Mouse (Mus musculus) activated CD4-positive, CD25-positive, alpha-beta regulatory T cell, adult 4 months (primary cell): ENCODE data around the gene Syne1. TPM values are rescaled to one million over a fixed set of nuclear protein-coding genes. Genes with fewer than 3 reads are reported as not detected.

ENCODE experiments used
- ATAC-seq: one replicate; pipeline ENCODE4 v1.8.0; 2017
- polyA plus RNA-seq, 2 experiments: library from polyadenylated mRNA; unstranded; fragments of 100-300 nt; shearing (Covaris generic); gene quantifications; one replicate each; pipeline ENCODE4 v1.2.1; 2017

The Syne1 gene
- polyA plus RNA-seq, 2 experiments from 2014 or later = 14.7 to 17.8 TPM

DNA sequence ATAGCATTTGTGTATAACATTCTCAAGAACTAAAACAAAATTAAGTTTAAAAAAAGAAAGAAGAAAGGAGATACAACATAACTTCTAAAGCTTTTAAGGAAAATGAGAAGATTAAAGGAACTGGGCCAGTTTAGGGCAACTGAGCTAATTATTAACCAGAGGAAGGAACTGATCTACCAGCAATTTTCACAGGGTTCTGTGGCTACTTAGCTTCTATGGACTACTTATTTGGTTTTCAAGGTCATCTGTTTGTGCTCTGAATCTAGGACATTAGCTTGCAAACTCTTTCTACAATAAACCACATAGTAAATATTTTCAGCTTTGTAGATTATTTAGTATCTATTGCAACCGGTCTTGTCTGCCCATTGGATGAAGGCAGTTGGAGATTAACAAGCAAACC, 420.8 kb downstream of the Syne1 start:
- no peak for ATAC-seq

DNA sequence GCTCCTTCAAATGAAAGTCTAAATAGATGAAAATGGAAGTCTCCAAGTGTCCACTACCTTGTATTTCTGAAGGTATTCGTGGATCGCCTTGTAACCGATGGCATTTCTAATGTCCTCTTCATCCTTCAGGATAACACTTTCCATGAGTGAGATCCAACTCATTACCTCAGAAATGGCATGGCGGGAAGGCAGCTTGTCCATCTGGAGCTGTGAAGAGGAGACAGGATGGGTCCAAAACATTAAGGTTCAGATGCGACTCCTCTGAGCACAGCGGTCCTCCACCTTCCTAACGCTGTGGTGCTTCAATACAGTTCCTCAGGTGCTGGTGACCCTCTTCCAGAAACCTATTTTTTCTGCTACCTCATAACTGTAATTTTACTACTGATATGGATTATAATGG, 426.5 kb downstream of the Syne1 start:
- no peak for ATAC-seq

DNA sequence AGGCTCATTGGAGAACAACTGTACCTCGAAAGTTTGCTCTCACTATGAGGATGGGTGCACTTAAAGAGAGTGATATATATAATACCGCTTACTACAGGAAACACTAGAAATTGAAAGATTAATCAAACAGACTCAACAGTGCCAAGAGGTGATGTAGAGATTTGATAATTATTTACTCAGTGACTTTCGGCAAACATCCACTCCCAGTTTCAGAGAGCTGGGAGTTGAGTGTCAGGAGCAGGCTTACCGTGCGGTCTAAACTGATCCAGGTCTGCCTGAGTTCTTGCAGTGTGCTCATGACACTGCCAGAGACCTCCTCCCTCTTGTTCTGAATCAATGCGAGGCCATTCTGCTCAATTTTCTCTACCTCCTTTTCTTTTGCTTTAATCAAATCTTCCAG, 434.6 kb downstream of the Syne1 start:
- ATAC-seq = no peak

DNA sequence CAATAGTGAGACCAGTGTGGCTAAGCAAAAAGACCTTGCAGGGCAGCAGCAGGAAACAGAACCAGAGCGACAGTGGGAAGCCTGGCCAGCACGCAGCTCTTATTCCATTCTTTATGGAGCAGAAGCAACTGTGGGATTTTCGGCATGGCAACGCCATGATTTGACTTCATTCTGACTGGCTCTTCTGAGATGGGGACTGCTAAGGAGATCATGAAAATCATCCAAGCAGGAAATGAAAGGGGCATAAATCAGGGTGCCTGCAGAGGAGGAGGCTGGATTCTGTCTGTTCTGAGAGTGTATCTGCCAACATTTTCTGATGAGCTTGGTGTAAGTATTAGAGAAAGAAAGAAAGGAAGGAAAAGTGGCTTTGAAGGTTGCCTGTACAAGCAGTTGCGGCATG, 435.1 kb downstream of the Syne1 start:
- ATAC-seq = no peak

DNA sequence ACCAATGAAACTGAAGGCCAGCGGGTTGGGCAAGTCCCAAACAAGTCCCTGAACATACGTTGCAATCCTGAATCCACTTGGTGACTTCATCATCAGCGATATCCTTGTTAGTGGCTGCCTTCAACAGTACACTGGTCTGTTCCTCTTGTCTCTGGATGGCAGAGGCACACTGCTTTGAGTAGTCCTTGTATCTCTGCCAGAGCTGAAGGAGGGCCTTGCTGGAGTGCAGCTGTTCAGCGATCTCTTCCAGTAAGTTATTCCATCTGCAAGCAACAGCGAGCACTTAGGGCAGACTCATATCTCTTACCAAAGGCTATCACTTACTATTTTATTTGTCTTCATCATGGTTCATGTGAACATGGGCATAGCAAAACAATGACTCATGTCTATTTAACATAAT, 440.5 kb downstream of the Syne1 start:
- ATAC-seq = no peak

DNA sequence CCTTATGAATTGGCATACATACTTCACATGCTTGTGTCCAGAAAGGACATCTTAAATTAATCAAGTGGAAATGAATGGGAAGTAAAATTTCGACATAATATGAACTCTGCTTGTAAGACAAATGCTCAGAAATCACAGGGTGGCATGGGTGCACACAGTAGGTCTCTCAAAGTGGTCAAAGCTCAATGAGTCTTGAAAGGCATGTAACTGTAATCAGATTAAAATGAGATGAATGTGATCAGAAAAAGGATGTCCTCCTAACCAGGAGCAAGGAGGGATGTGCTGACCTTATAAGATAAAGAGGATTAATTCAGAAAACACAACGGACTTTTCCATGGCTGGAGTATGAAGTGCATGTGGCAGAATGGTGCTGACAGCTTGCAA, 453.5 kb downstream of the Syne1 start:
- no peak for ATAC-seq

DNA sequence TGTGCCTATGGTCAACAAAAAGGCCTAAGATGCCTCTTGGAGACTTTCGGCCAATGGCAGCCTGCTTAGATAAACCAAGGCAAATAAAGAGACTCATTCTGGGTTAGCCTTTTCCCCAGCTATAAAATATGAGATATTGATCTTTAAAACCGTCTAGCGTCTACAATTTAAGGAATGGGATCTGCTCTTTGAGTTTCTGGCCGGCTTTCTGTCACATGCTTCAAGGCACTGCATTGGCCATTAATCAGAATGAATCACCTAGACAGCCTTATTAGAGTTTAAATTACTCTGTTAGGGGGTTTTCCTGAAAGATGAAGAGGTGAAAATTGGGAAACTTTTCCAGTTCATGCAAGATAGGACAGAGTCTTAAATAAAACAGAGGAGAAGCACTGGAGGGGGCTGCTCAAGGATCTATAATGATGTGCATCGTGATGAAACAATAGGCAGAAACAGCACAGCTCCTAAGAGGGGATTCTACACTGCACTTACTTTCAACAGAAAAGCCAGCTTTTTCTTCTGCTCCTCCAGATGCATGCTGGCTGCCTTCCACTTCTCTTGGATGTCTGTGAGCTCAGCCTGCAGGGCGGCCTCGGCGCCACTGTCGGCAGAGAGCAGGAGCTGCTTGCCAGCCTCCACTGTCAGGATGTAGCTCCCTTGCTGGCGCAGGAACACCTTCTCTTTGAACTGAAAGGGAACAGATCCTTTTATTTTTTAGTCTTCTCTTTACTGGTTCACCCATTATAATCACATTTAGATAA, 454.1 kb downstream of the Syne1 start:
- ATAC-seq = no peak

DNA sequence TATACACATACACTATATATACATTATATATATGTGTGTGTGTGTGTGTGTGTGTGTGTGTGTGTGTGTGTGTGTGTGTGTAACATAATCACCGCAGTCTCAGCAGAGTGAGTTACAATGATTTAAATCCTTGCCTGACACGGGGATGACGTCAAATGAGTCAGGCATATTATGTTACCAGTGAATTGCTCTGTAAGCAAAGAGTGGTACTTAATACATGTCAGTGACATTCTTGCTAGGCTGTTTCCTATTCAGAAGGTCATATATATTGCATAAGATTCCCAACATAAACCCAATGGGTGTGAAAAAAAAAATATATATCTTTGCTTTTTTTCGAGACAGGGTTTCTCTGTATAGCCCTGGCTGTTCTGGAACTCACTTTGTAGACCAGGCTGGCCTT, 462.1 kb downstream of the Syne1 start:
- no peak for ATAC-seq

DNA sequence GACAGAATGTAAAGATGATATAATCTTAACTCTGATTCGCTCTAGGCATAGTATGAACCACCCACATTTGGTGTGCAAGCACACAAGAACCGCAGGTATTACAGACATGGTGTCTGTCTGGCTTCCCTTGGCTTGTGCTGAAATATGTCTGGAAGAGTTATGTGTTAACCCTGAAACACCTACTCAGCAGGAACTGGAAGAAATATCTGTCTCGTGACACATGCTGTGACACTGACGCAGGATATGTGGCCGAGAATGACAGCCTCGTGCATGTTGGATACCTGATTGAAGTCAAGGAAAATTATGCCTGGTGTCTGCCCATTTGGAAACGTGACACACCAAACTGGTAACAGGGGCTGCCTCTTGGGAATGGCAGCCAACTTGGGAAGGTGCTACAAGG, 463.9 kb downstream of the Syne1 start:
- no peak for ATAC-seq

DNA sequence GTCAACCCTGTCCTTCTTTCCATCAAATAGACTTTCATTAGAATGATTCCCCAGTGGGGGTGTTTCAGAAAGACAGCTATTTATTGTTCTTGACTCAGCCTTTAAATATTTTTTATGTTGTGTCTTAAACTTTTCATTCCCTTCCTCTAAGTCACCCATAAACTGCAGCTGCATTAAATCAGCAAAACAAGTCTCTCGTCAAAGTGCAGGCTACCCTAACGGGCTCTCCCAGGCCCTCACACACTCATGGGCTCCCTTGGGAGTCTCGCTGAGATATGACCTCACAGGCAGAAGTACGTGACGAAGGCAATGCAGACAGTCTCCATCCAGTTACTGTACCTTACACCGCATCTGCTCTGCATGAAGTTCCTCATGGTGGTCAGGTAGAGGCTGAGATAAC, 465.0 kb downstream of the Syne1 start:
- ATAC-seq = no peak

DNA sequence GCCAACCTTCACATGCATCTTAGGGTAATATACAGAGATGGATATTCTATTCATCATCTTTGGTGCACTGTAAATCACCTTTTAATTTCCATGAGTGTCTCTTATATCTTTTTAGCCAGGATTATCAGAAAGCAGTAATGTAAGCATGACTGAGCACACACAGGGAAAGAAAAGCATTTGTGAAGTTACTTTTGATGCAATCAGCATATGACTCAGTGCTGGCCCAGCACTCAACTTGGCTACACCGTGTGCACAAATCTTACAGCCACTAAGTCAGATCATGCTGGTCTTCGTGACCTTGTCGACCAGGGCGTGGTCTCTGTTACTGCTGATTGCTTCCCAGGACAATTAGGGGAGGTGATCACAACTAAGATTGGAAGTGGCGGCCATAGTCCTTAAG, 465.5 kb downstream of the Syne1 start:
- no peak for ATAC-seq

DNA sequence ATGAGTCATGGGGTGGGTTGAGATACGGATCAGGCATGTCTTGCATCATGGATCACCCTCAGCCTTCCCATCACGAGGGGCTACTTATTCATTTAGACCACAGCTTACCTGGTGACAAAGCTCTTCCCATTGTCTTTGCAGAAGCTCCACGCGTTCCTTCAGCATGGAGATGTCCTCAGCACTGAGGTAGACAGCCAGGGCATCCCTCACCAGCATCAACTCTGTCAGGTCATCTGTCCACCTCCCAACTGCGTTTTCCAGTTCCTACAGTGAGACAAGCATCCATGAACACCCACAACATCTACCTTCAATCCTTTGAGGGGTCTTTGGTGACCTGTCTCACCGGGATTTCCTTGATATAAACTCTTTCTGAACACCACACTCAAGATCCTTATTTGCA, 467.6 kb downstream of the Syne1 start:
- ATAC-seq = no peak

DNA sequence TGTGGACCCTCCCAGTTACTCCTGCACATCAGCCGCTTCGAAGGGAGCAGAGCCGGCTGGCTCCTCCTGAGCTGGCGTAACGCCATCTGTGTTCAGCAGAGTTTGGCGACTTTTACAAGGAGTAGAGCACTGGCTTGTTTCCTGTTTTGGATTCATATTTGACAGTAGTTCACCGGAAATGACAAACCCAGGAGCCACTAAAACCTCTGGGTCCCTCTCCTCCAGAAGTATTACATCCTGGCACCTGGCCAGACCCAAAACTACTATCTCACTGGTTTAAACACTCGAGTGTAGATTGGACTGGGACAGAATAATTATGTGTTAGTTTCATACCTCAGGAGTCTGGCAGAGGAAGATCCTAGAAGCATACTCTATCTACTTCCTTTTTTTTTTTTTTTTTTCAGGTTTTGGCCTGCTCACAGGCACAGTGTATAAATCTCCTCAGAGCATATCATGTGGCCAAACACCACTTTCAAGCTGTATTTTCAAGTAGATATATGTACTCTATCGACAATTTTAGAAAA, 471.3 kb downstream of the Syne1 start:
- no peak for ATAC-seq

DNA sequence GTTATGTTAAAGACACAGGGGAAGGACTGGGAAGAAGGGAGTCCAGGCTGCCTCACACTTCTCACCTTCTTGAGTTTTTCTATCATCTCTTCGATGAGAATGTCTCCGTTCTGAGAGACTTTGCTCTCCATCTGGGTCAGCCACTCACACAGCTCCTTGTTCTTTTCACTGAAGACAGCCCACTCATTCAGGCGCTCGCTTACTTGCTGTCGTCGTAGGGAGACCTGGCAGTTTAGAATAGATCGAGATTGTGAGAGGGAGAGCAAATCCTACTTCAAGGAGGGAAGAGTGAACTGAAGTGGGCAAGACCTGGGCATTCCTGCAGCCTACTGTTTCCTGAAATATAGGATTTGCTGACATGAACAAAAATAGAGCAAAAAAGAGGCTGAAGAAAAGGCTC, 475.6 kb downstream of the Syne1 start:
- no peak for ATAC-seq

DNA sequence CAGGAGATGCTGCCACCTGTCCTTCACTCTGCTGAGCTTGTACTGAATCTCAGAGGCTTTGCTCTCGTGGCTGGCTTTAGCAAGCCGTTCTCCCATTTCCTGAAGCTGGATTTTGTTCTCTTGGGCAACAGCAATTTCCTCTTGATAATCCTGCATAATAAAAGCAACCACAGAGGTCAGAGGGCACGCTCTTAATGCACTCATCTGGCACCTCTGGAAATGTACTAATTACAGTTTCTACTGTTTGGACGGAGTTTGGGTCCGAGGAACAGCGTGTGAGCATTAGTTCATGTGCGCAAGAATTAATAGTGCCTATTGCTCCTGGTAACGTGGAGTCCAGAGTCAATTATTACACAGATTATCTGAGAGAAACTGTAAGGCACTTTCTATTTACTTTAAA, 479.2 kb downstream of the Syne1 start:
- no peak for ATAC-seq

DNA sequence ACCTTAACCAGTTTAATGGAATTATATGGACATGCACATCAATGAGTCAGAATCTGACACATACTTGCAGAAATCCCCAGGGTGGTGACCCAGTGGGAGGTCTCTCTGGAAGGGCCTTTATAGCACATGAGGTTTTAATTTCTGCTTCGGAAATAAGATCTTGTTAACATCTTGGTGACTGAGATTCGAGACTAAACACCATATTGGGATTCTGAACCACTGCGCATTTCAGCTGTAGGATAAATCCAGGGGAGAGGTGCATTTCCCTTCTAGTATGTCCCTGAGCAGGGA, 480.4 kb downstream of the Syne1 start:
- no peak for ATAC-seq

DNA sequence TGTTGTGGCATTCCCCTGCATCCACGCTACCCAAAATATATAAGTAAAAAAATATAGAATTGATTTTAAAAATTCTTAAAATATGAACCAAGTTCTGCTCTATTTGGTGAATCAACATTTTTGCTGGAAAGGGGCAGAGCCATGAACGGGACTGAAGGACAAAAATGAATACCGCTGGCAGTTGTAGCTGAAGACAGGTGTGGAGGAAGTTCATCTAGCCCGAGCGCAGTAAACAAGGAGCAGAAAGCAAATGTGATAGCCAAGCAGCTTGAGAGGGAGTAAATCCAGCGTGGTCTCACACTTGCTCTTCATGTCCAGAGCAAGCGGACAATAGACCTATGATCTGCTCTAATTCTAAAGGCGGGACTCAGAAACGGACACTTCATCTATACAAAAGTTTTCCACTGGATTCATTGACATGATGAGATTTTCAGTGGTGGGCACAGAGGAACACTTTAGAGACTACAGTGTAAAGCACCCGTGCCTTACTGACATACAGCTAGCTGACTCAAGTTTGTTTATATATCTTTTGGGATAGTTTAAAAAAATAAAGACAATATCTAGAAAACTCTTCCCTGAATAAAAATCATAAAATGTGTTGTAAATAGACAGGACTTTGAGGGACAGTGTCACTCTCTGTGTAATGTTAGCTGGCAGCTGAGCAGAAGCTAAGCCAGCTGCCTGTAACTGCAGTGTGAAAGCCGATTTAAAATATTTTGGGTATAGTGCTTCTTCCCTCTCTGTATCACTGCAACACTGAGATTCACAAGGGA, 480.9 kb downstream of the Syne1 start:
- no peak for ATAC-seq

DNA sequence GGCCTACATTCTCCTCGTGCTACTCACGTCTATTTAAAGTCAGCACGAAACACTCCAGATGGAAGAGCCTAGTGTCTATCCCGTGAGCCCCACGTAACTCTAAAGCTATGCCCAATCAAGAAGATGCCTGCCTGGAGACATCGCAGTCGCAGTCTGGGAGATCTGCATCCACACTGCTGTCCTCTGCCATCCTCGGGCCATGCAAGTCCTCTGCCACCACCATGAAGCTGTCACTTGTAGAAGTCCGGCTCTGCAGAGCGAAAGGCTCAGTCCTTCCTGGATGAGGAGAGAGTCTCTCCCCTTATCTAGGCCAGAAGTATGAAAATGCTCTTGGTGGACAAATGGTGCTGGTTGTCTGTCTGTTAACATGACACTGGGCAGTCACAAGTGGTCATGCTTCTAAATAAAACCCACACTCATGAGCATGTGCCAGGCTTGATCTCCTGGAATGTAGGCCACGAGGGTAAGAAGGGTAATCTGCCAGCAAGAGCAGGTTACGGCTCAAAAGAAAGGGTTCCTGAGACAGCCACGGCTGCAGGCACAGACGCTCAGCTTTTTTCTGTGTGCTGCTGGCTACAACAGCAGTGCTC, 482.5 kb downstream of the Syne1 start, which contains the start of gene Gm10097:
TSS of gene Gm10097 (plus strand) at position 517 of the 590 bp plus-strand sequence.
- ATAC-seq = no peak

DNA sequence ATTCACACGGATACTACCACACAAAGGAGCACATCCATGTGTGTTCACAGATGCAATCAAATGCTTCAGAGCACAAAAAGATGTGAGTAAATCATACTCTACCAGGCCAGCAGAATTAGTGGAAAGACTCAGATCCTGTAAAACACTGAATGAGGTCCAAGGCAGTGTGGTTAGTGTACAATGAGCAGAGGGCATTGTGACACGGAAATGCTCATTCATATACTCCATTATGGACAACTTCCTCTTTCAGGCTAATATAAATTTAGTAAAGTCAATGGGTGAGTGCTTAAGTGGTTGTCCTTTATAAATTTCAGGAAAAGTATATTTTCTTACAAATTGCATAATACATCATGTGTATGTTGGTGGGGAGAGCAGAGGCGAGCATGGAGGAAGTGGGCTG, 484.2 kb downstream of the Syne1 start:
- no peak for ATAC-seq

DNA sequence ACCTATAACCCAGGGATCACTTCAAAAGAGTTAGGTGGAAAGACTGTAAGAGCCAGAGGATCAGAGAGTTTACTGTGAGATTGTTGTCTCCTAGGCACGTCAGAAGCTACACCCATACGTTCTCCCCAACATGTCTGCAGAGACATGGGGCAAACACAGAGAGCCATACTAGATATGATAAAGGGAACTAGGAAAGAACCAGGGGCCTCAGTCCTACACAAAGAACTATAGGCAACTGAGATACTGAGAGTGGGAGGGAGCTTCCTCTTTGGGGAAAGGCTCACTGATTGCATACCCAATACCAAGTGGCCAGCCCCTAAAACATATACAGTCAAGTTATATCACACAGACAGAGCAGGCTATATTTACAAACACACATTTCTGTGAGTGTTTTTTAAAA, 491.3 kb downstream of the Syne1 start:
- no peak for ATAC-seq

DNA sequence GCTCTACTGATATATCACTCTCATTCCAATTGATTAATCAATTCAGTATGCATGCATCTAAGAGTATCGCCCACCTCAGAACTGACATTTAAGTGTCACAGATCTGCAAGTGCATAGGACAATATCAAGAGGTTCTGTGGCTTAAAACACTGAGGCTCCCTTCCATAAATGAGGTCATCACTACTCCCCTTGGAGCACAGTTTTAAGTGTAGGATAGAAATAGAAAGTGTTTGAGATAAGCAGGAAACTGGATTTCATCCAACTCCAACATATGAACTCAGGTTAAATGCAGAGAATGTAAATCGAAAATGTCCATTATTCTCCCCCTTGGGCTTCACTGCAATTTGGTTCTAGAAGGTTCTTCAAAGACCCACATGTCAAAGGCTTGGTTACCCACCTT, 492.4 kb downstream of the Syne1 start:
- no peak for ATAC-seq

DNA sequence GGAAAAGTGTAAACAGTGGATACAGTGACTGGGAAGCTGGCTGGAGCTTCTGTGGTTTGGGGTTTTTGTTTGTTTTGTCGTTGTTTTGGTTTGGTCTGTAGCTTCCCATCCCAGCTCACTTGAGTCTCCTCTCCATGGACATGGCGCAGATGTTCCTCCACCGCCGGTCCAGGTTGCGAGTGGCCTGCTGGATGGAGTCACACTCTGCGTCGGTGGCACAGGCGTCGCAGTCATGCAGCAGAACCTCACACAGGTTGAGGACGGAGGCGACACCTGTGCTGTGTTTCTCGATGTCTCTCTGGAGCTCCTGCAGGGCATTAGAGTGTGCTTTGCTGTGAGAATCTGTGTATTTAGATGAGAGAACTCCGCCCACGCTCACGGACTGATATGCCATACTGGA, 493.6 kb downstream of the Syne1 start:
- ATAC-seq = no peak

DNA sequence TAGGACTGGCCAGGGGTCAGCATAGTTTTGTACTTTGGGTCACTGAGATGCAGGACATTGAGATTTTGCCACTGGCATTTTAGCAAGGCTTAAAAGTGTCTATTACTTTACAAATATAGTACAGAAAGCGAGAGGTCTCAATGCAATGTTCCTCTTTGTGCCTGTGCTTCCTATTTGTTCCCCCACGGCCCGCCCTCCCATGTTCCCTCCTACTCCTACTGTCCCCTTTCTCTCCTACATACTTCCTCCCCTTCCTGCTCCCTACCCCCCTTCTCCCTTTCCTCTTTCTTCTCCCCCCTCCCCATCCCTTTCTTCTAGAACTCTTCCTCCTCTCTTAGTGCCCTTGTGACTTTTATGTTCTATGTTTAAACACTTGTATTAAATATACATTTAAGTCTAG, 494.3 kb downstream of the Syne1 start:
- no peak for ATAC-seq

DNA sequence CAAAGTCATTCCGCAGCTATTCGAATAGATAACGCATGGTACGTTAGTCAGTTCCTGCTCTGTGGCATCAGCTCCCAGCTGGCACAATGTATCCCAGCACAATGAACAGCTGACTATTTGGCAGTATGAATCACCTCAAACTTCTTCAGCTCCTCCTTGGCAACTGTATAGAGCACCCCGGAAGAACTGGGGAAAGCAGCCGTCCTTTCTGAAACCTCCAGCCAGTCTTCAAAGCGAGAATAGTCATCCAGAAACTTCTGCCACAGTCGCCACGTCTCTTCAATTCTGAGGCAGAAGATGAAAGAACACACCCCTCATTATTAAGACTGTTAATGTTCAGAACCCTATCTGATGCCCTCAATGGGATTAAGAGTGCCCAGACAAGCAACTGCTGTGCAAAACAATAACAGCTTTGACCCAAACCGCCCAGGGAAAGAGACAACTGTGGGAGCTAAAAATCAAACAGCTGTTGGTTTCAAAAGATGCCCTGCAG, 495.0 kb downstream of the Syne1 start:
- ATAC-seq = no peak
